Mouse (Mus musculus) liver, adult 2 months (tissue): Measurements from ENCODE around the gene Slc6a13.

Experiments
- CTCF ChIP-seq: fragments of 200-500 bp; IDR thresholded peaks from 2 replicates; pipeline ENCODE4 v1.5.1; 2011; ENCODE audit warnings: low read depth, low read length, control low read depth
- POLR2A ChIP-seq: fragments of 200-500 bp; IDR thresholded peaks from 2 replicates; pipeline ENCODE4 v1.6.1; 2011; ENCODE audit warnings: low read length, control low read depth; ENCODE audit not compliant: insufficient read depth; ENCODE audit errors: extremely low read depth

DNA sequence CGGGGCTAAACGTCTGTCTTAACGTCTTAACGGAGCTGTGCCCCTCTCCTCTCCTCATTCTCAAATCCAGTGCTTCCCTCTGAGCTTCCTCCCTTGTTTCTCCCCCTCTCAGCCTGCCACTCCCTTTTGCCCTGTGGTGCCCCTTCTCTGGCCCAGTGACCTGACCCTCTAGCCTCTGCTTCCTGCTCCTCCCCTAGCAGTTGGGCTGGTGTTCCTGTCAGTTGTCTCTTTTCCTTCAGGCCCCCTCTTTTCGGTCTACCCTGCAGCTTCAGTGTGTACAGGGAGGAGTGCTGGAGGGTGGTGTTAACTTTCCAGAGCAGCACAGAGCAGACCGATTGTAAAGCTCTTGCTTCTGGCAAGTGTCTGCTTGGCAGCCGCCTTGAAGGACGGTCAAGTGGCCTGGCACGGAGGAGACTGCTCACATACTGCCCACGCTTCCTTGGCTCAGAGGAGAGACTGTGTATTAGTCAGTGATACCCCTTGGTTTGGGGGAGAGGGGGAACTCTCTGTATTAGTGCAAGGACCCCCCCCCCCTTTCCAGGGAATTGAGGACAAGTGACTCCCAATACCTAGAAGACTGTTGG is 26.6 kb downstream of the Slc6a13 start:
- TF ChIP-seq POLR2A = no peak
- TF ChIP-seq CTCF = no peak
